Mouse (Mus musculus): ENCODE data around the gene Gm3402. TPM values are rescaled to one million over a fixed set of nuclear protein-coding genes. Genes with fewer than 3 reads are reported as not detected.
"Not testable (repeated sequence)": the region's sequence is repeated elsewhere in the genome, so short reads cannot be mapped to it uniquely, and the experiment has no call there.

Gm3402 gene
- polyA plus RNA-seq (2012; rRNA removed): not detected in 2 replicates

GRCm38 (mm10) chr5:146513823-146514222 lies at the start of gene Gm3402:
Gene Gm3402 (plus strand): TSS chr5:146514123.
- DNase-seq (ENCODE audit: low read depth): not testable (repeated sequence)

GRCm38 (mm10) chr5:146466663-146467062 lies 47.3 kb upstream of the Gm3402 start:
- TF ChIP-seq CTCF (IDR thresholded peaks at IDR 0.05; ENCODE audit: borderline replicate concordance, extremely low read depth, insufficient read depth, insufficient read length) (no peak), POLR2A (IDR thresholded peaks at IDR 0.05; ENCODE audit: borderline replicate concordance, extremely low read depth, insufficient read depth, insufficient read length, poor library complexity, severe bottlenecking) (no peak)
- no peak for DNase-seq (ENCODE audit: low read depth)

DNA sequence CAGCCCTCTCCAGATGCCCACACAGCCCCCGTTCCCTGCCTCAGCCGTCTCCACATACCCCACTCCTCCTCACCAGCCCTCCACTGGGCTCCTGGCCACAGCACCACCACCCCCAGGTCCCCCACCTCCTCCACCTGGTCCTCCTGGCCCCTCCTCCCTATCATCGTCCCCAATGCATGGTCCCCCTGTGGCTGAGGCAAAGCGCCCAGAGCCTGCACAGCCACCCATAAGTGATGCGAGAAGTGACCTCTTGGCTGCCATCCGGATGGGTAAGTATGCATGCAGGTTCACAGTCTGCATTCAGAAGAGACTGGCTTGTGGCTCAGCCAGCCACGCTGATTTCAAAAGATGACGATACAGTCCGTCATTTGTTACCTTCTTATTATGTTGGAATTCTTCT lies 45.6 kb upstream of the Gm3402 start:
- DNase-seq (ENCODE audit: low read depth): no peak
- TF ChIP-seq CTCF (IDR thresholded peaks at IDR 0.05; ENCODE audit: borderline replicate concordance, extremely low read depth, insufficient read depth, insufficient read length) (no peak), POLR2A (IDR thresholded peaks at IDR 0.05; ENCODE audit: borderline replicate concordance, extremely low read depth, insufficient read depth, insufficient read length, poor library complexity, severe bottlenecking) (no peak)

GRCm38 (mm10) chr5:146470821-146471220 lies 43.1 kb upstream of the Gm3402 start:
- TF ChIP-seq POLR2A (IDR thresholded peaks at IDR 0.05; ENCODE audit: borderline replicate concordance, extremely low read depth, insufficient read depth, insufficient read length, poor library complexity, severe bottlenecking): no peak
- TF ChIP-seq CTCF (IDR thresholded peaks at IDR 0.05; ENCODE audit: borderline replicate concordance, extremely low read depth, insufficient read depth, insufficient read length): no peak
- DNase-seq (ENCODE audit: low read depth): no peak

DNA sequence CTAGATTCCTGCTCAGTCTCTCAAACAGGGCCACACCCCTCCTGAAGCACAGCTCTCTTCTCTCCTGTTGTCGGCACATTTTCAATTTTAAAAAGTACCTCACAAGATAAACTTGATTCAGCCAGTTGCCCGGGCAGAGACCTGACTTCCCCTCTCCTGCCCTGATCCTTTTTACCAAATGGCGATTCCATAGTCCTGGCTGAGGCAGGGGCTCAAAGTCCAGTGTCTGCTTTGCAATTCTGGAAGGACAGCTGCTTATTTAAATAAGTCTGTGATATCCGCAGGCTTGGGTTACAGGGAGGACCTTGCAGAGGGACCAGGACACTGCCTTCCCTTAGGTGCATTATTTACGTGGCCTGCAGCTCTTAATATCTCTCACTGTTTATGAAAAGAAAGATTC lies 42.6 kb upstream of the Gm3402 start:
- no peak for DNase-seq (ENCODE audit: low read depth)
- TF ChIP-seq CTCF (IDR thresholded peaks at IDR 0.05; ENCODE audit: borderline replicate concordance, extremely low read depth, insufficient read depth, insufficient read length) (no peak), POLR2A (IDR thresholded peaks at IDR 0.05; ENCODE audit: borderline replicate concordance, extremely low read depth, insufficient read depth, insufficient read length, poor library complexity, severe bottlenecking) (no peak)

DNA sequence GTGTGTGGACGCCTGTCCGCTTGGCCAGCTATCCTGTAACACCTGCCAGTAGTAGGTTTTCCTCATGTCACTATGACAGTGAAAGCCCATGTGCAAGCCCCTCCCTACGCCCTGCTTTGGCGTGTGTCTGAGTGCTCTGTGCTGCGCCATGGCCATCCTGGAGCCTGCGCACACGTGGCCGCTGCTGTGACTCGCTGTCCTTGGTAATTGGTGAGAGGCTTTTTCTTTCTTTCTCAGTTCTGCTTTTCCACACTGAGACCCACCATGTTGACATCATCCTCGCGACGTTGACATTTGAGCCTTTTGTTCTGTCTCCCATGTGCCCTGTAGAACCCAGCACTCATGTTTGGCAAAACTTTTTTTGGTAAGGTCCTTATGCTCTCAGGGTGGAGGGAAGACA lies 42.1 kb upstream of the Gm3402 start:
- DNase-seq (ENCODE audit: low read depth): no peak
- TF ChIP-seq CTCF (IDR thresholded peaks at IDR 0.05; ENCODE audit: borderline replicate concordance, extremely low read depth, insufficient read depth, insufficient read length): no peak

DNA sequence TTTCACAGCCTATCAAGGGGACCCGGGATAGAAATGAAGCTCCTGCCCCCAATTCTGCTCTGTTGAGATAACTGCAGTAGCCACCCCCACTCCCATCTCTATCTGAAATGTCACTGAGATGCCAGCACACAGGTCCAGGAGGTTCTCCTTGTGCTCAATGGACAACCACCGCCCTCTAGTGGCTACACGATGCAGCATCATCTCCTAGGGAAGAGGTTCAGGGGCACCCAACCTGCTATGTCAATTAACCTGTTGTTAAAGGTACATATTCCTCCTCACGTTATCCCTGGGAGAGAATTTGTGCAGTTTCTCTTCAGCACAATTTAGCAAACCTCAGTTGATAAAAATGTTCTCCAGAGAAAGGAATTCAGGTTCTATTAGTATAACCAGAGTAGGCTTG lies 34.4 kb upstream of the Gm3402 start:
- peak; percentile 2 for DNase-seq (ENCODE audit: low read depth)

DNA sequence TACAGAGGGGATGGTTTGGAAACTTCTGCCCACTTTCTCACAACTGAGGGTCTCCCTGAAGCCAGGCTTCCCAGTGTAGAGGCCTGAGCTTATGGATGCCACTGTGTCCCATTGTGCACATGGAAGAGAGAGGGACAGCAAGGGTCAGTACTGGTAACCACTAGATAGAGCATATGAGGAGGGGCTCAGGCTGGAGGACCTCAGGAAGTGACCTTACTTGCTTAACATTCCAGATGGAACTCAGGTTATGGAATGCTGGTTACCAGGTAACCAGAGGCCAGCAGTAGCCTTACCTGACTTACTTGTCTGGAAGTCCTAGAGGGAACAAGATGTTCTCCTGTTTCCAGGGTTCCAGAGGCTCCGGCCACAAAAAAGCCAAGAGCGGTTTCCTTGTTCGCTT lies 32.3 kb upstream of the Gm3402 start, which contains the start of gene Gm6408:
TSS of gene Gm6408 (plus strand) at position 301 of the 400 bp plus-strand sequence.
- DNase-seq (ENCODE audit: low read depth): not testable (repeated sequence)

DNA sequence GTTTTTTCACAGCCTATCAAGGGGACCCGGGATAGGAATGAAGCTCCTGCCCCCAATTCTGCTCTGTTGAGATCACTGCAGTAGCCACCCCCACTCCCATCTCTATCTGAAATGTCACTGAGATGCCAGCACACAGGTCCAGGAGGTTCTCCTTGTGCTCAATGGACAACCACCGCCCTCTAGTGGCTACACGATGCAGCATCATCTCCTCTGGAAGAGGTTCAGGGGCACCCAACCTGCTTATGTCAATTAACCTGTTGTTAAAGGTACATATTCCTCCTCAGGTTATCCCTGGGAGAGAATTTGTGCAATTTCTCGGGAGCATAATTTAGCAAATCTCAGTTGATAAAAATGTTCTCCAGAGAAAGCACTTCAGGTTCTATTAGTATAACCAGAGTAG lies 25.0 kb upstream of the Gm3402 start:
- DNase-seq (ENCODE audit: low read depth): not testable (repeated sequence)

DNA sequence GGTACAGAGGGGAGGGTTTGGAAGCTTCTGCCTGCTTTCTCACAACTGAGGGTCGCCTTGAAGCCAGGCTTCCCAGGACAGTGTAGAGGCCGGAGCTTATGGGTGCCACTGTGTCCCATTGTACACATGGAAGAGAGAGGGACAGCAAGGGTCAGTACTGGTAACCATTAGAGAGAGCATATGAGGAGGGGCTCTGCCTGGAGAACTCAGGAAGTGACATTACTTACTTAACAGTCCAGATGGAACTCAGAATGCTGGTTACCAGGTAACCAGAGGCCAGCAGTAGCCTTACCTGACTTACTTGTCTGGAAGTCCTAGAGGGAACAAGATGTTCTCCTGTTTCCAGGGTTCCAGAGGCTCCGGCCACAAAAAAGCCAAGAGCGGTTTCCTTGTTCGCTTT lies 22.9 kb upstream of the Gm3402 start, which contains the start of gene Gm6370:
TSS of gene Gm6370 (plus strand) at position 301 of the 400 bp plus-strand sequence.
- DNase-seq (ENCODE audit: low read depth): not testable (repeated sequence)

DNA sequence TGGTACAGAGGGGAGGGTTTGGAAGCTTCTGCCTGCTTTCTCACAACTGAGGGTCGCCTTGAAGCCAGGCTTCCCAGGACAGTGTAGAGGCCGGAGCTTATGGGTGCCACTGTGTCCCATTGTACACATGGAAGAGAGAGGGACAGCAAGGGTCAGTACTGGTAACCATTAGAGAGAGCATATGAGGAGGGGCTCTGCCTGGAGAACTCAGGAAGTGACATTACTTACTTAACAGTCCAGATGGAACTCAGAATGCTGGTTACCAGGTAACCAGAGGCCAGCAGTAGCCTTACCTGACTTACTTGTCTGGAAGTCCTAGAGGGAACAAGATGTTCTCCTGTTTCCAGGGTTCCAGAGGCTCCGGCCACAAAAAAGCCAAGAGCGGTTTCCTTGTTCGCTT lies 11.8 kb upstream of the Gm3402 start, which contains the start of gene 4930449I24Rik:
TSS of gene 4930449I24Rik (plus strand) at position 301 of the 400 bp plus-strand sequence.
- DNase-seq (ENCODE audit: low read depth): not testable (repeated sequence)

DNA sequence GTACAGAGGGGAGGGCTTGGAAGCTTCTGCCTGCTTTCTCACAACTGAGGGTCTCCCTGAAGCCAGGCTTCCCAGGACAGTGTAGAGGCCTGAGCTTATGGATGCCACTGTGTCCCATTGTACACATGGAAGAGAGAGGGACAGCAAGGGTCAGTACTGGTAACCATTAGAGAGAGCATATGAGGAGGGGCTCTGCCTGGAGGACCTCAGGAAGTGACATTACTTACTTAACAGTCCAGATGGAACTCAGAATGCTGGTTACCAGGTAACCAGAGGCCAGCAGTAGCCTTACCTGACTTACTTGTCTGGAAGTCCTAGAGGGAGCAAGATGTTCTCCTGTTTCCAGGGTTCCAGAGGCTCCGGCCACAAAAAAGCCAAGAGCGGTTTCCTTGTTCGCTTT lies 11.6 kb downstream of the Gm3402 start, which contains the start of gene Gm3404:
TSS of gene Gm3404 (plus strand) at position 301 of the 400 bp plus-strand sequence.
- not testable (repeated sequence) for DNase-seq (ENCODE audit: low read depth)

- not testable (repeated sequence) for DNase-seq (ENCODE audit: low read depth)
Measured at GRCm38 (mm10) chr5:146537347-146537746, 23.4 kb downstream of the Gm3402 start, which contains the start of gene Gm3409. Gene Gm3409 (plus strand): TSS chr5:146537647.

DNA sequence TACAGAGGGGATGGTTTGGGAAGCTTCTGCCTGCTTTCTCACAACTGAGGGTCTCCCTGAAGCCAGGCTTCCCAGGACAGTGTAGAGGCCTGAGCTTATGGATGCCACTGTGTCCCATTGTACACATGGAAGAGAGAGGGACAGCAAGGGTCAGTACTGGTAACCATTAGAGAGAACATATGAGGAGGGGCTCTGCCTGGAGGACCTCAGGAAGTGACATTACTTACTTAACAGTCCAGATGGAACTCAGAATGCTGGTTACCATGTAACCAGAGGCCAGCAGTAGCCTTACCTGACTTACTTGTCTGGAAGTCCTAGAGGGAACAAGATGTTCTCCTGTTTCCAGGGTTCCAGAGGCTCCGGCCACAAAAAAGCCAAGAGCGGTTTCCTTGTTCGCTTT lies 41.9 kb downstream of the Gm3402 start, which contains the start of gene Gm3415:
TSS of gene Gm3415 (plus strand) at position 301 of the 400 bp plus-strand sequence.
- DNase-seq (ENCODE audit: low read depth): not testable (repeated sequence)

DNA sequence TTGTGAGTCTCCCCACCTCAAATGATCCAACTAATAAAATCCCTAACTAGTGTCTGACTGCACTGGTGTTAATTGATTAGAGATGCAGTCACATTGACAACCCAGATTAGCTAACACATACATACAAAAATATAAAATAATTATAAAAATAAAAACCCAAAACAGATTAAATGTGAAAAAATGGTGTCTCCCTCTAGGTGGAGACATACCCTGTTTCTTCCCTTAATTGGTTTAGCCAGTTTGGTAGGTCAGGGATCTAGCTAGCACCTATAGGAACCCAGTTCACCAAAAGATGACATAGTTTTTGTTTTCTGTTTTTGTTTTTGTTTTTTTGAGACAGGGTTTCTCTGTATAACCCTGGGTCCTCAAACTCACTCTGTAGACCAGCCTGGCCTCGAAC lies 50.3 kb downstream of the Gm3402 start:
- TF ChIP-seq POLR2A (IDR thresholded peaks at IDR 0.05; ENCODE audit: borderline replicate concordance, extremely low read depth, insufficient read depth, insufficient read length, poor library complexity, severe bottlenecking) (no peak), CTCF (IDR thresholded peaks at IDR 0.05; ENCODE audit: borderline replicate concordance, extremely low read depth, insufficient read depth, insufficient read length) (no peak)
- no peak for DNase-seq (ENCODE audit: low read depth)

Other genes with a start within 250 kb of the Gm3402 start
- 19.8 and 35.7 TPM in 2 replicates for gene Wasf3, start 129.1 kb upstream of the Gm3402 start, polyA plus RNA-seq (2012; rRNA removed)
- 0.07 TPM in 1 of 2 replicates, not detected in the other for gene Gm6408, start 32.2 kb upstream of the Gm3402 start, polyA plus RNA-seq (2012; rRNA removed)
- gene Gm6370, start 22.8 kb upstream of the Gm3402 start, polyA plus RNA-seq (2012; rRNA removed): not detected in 2 replicates
- not detected in 2 replicates for gene 4930449I24Rik, start 11.7 kb upstream of the Gm3402 start, polyA plus RNA-seq (2012; rRNA removed)
- gene Gm3404, start 11.7 kb downstream of the Gm3402 start, polyA plus RNA-seq (2012; rRNA removed): not detected in 2 replicates
- not detected in 2 replicates for gene Gm3409, start 23.5 kb downstream of the Gm3402 start, polyA plus RNA-seq (2012; rRNA removed)
- gene Gm3415, start 42.0 kb downstream of the Gm3402 start, polyA plus RNA-seq (2012; rRNA removed): not detected in 2 replicates
- 17.9 and 19.2 TPM in 2 replicates for gene Gpr12, start 71.1 kb downstream of the Gm3402 start, polyA plus RNA-seq (2012; rRNA removed)

All from brain, embryonic 14.5 days (tissue).